Mouse (Mus musculus): ENCODE measurements around the gene Rere. TPM values are rescaled to one million over a fixed set of nuclear protein-coding genes. Genes with fewer than 3 reads are reported as not detected.

The Rere gene
- polyA plus RNA-seq, 1 experiment from 2014 or later = 29.0 TPM

DNA sequence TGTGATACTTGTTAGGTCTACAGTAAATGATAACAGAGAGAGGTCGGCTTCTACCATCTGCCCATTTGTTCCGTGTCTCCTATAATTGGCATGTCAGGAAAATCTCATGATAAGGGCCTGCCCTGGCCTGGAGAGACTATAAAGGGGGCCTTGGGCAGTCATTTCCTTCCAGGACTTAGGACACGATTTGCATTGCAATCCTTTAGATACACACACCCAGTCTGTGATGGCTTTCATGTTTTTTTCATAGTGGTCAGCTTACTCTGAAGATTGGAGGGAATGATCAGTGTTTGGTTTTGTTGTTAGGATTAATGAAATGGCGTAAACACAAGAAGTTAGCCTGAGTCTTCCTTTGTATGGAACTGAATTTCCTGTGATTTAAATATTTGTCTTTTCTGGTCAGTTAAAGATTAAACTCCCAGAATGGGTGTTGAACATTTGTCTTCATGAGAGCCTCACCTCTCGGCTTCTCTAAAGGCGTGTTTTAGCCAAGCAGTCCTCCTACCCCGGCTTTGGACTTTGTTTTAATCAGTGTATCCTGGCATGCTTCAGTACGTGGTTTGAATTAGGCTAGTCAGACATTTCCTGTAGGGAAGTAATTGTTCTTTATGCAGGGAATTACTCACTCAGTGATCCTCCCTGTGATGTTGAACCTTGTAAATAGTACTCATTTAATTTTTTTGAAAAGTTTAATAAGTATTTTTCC lies 80.7 kb downstream of the Rere start:
- Histone ChIP-seq H3K4me2 (ENCODE audit: low read length) (no peak overlapping the region), H3K4me1 (ENCODE audit: control insufficient read depth, insufficient read depth, low read length) (peaks cover 14% of the 10 kb centered on the region), H3K27ac (ENCODE audit: low read length) (no peak overlapping the region), H3K4me3 (ENCODE audit: low read depth, low read length) (no peak overlapping the region), H3K27me3 (ENCODE audit: control insufficient read depth, insufficient read depth, low read depth, low read length) (no peaks in the 10 kb centered on the region), H3K9ac (ENCODE audit: low read depth, low read length) (no peak overlapping the region), H3K36me3 (ENCODE audit: control insufficient read depth, insufficient read depth, low read length) (no peaks in the 10 kb centered on the region), H3K9me3 (replicated peaks; ENCODE audit: control insufficient read depth, low read length, poor library complexity, severe bottlenecking) (no peaks in the 10 kb centered on the region)
- ATAC-seq = no peak
- 13% methylated on average over 8 of the region's 8 CpGs for WGBS

DNA sequence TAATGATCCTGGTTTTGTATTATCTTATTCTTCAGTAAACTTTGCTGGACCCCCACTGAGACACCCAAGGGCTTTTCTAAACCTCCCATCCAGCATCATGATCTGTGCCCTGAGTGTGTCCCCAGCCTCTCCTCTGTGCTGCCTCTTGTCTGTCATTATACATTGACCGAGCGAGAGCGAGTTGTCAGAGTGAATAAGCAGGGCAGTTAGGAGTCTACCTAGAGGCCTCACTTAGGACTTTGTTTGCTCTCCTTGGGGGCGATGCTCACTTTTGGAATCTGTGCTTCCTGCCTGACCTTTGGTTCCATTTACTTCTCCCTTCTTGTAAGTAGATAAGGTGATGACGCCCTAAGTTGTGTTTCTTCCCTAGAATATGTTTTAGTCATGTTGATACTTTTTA lies 81.4 kb downstream of the Rere start:
- Histone ChIP-seq H3K27ac (ENCODE audit: low read length) (no peak overlapping the region), H3K36me3 (ENCODE audit: control insufficient read depth, insufficient read depth, low read length) (no peaks in the 10 kb centered on the region), H3K4me1 (ENCODE audit: control insufficient read depth, insufficient read depth, low read length) (peaks cover 14% of the 10 kb centered on the region), H3K27me3 (ENCODE audit: control insufficient read depth, insufficient read depth, low read depth, low read length) (no peaks in the 10 kb centered on the region), H3K9ac (ENCODE audit: low read depth, low read length) (no peak overlapping the region), H3K9me3 (replicated peaks; ENCODE audit: control insufficient read depth, low read length, poor library complexity, severe bottlenecking) (no peaks in the 10 kb centered on the region), H3K4me2 (ENCODE audit: low read length) (no peak overlapping the region), H3K4me3 (ENCODE audit: low read depth, low read length) (no peak overlapping the region)
- WGBS = 42% methylated on average over 5 of the region's 5 CpGs
- ATAC-seq = no peak

DNA sequence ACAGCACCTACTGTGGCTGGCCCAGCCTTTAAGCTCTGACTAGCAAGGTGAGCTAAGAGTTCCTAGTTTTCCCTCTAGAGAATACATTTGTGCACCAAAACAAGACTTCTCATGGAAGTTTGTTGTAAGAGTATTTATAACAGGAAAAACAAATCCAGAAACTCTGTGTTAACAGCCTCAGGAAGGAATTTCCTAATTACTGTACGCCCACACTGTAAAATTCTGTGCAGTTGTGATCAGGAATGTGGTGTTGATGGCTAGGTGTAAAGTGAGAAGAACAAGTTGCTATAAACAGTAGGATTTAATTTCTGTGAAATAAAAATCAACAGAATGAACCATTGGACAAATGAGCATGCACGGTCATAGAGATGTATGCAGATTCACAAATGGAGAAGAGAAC lies 83.3 kb downstream of the Rere start:
- H3K4me3 ChIP-seq (ENCODE audit: low read depth, low read length) = no peak overlapping the region
- no peak for ATAC-seq
- 94% methylated on average over 2 of the region's 2 CpGs for WGBS

DNA sequence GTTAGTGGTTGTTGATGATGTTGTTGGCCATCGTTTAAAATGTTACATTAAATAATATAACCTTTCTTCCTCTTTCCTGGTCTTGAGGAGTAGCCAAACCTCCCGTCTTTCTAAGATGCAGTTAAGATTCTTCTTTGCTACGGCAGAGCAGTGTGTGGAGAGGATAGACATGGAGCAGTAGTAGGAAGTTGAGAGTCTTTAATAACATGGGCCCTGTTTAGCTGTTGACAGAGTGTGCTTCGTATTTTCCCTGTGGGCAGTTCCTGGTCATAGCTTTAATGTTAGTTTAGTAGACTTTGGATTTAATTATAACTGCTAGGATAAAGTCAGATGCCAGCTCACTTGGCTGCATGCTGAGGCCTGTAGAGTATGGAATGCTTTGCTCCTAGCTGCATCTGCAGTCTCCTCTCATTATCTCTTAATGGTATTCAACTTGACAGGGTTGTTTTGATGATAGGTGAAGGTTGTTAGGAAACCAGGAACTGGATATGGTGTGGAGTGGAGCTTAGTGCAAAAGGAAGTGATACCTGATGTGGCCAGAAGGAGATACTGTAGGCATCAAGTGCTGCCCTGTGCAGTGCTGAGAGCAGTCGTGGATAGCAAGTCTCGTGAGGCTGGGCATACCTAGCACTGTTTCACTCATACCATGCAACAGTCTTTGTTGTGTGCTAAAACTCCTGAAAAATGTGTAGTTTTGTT lies 85.2 kb downstream of the Rere start:
- 72% methylated on average over 6 of the region's 6 CpGs for WGBS
- Histone ChIP-seq H3K36me3 (ENCODE audit: control insufficient read depth, insufficient read depth, low read length) (no peaks in the 10 kb centered on the region), H3K27me3 (ENCODE audit: control insufficient read depth, insufficient read depth, low read depth, low read length) (no peaks in the 10 kb centered on the region), H3K4me2 (ENCODE audit: low read length) (no peak overlapping the region), H3K27ac (ENCODE audit: low read length) (no peak overlapping the region), H3K4me1 (ENCODE audit: control insufficient read depth, insufficient read depth, low read length) (peaks cover 34% of the 10 kb centered on the region), H3K9me3 (replicated peaks; ENCODE audit: control insufficient read depth, low read length, poor library complexity, severe bottlenecking) (no peaks in the 10 kb centered on the region), H3K9ac (ENCODE audit: low read depth, low read length) (no peak overlapping the region), H3K4me3 (ENCODE audit: low read depth, low read length) (no peak overlapping the region)
- no peak for ATAC-seq

More for the DNA sequence above, 83.3 kb downstream of the Rere start:
- H3K27me3 ChIP-seq (ENCODE audit: control insufficient read depth, insufficient read depth, low read depth, low read length) = no peaks in the 10 kb centered on the region
- H3K4me1 ChIP-seq (ENCODE audit: control insufficient read depth, insufficient read depth, low read length) = peaks cover 17% of the 10 kb centered on the region
- H3K4me2 ChIP-seq (ENCODE audit: low read length) = no peak overlapping the region
- no peaks in the 10 kb centered on the region for H3K36me3 ChIP-seq (ENCODE audit: control insufficient read depth, insufficient read depth, low read length)
- H3K9ac ChIP-seq (ENCODE audit: low read depth, low read length) = no peak overlapping the region
- no peaks in the 10 kb centered on the region for H3K9me3 ChIP-seq (replicated peaks; ENCODE audit: control insufficient read depth, low read length, poor library complexity, severe bottlenecking)
- H3K27ac ChIP-seq (ENCODE audit: low read length) = no peak overlapping the region

DNA sequence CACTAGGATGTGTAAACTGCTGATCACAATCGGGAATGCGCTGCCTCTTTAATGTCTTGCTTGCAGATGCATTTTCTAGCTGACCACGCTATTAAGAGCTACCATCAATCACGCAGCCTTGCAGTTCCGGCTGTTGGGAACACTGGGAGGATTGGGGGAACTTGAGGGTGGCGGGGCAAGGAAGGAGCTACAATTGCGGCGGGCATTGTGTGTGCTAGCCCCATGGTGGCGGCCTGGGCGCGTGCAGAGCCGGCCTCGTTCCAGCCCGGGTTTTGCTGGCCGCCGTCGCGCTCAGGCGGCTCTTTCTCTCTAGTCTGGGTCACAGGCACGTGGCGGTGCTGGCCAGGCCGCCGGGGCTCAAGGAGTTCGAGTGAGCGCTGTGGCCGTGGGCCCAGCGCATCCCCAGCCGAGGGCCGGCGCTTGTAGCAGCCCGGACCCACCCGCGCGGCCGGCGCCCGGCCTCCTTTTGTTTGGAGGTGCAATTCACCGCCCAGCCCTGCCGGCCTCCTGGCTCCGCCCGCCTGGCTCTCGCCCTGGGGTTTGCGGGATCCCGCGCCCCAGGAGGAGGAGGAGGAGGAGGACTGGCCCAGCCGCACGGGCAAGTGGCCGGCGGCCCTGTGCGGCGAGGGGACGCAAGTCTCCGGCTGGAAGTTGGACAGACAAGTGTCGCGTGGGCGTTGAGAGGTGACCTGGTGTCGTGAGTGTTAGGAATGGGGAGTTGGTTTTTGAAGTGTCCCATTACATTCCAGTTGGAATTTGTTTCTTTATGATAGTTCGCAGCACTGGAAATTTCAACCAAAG lies 90.3 kb downstream of the Rere start:
- Histone ChIP-seq H3K4me2 (ENCODE audit: low read length) (peak overlapping the region; percentile 93), H3K9me3 (replicated peaks; ENCODE audit: control insufficient read depth, low read length, poor library complexity, severe bottlenecking) (no peaks in the 10 kb centered on the region), H3K9ac (ENCODE audit: low read depth, low read length) (peak overlapping the region; percentile 89), H3K27me3 (ENCODE audit: control insufficient read depth, insufficient read depth, low read depth, low read length) (no peaks in the 10 kb centered on the region), H3K27ac (ENCODE audit: low read length) (peak overlapping the region; percentile 88), H3K36me3 (ENCODE audit: control insufficient read depth, insufficient read depth, low read length) (no peaks in the 10 kb centered on the region), H3K4me3 (ENCODE audit: low read depth, low read length) (peak overlapping the region; percentile 69), H3K4me1 (ENCODE audit: control insufficient read depth, insufficient read depth, low read length) (peaks cover 60% of the 10 kb centered on the region)
- WGBS = under 1% methylated on average over 54 of the region's 58 CpGs
- peak; percentile 83 for ATAC-seq

DNA sequence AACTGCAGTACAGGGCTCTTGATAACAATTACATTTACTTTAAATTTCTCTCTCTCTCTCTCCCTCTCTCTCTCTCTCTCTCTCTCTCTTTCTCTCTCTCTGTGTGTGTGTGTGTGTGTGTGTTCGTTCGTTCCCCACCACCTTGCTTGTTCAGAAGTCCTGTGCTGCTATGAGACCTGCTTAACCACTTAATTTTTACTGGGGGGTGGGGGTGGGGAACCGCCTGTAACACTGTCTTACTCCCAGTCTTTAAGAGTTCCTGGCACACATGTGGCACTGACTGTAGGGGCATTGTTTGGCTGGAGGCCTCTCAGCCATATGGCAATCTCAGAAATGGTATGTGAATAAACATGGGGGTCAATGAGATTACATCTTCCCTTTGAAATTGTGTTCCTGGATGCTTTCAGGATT lies 91.2 kb downstream of the Rere start:
- no peak for ATAC-seq
- no peaks in the 10 kb centered on the region for H3K9me3 ChIP-seq (replicated peaks; ENCODE audit: control insufficient read depth, low read length, poor library complexity, severe bottlenecking)
- H3K36me3 ChIP-seq (ENCODE audit: control insufficient read depth, insufficient read depth, low read length) = no peaks in the 10 kb centered on the region
- H3K27ac ChIP-seq (ENCODE audit: low read length) = peak overlapping the region; percentile 72
- 1% methylated on average over 3 of the region's 3 CpGs for WGBS
- H3K27me3 ChIP-seq (ENCODE audit: control insufficient read depth, insufficient read depth, low read depth, low read length) = no peaks in the 10 kb centered on the region
- H3K4me2 ChIP-seq (ENCODE audit: low read length) = peak overlapping the region; percentile 93
- peak overlapping the region; percentile 69 for H3K4me3 ChIP-seq (ENCODE audit: low read depth, low read length)
- H3K9ac ChIP-seq (ENCODE audit: low read depth, low read length) = 0 out of 2 replicates have a peak overlapping the region, but pooled peaks have one; percentile 50
- peaks cover 59% of the 10 kb centered on the region for H3K4me1 ChIP-seq (ENCODE audit: control insufficient read depth, insufficient read depth, low read length)

DNA sequence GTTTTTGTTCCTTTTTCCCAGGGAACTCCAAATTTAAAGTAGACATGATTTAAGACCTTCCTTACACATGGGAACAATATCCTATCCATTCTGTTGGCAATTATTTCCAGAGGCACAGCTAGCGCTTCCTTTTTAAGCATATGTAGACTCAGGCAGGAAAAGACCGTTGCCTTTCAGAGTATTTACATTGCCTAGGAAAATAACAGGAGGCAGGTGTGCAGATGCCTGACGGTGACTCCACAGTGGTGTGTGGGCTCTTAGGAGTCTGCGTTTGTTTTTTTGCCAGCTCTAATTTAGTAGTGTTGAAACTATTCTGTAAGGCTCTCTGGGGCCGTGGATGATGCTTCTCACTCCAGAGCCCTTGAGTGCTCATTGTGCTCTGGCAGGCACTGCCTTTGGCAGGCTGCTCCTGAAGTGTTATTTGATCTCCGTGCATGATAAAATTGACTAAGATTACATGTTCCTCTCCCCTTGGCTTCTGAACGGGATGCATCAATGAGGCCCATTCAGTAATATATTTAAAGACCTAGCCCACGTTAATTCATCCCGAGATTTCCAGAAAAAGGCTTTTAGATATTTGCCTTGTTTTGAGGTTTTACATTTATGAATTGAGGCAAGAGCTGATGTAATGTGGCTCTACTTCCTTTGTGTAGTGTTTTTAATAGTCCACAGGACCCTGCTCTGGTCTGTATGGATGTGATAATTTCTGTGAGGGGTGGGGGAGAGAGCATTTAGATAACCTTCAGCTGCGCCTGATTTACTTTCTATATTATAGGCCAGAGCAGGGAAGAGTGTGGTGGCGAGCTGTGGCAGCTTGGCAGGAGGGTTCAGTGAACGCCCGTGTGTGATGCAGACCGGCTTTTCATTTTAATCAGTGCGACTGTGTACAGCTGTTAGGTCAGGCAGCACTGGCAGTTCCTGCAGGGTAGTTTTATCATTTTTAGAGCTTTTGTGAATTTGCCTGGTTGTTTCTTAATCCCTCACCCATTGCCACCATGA lies 92.0 kb downstream of the Rere start:
- 2% methylated on average over 15 of the region's 15 CpGs for WGBS
- H3K4me3 ChIP-seq (ENCODE audit: low read depth, low read length) = peak overlapping the region; percentile 69
- peak overlapping the region; percentile 50 for H3K9ac ChIP-seq (ENCODE audit: low read depth, low read length)
- peak overlapping the region; percentile 93 for H3K4me2 ChIP-seq (ENCODE audit: low read length)
- no peaks in the 10 kb centered on the region for H3K9me3 ChIP-seq (replicated peaks; ENCODE audit: control insufficient read depth, low read length, poor library complexity, severe bottlenecking)
- peak; percentile 46 for ATAC-seq
- H3K27ac ChIP-seq (ENCODE audit: low read length) = peak overlapping the region; percentile 72
- peaks cover 60% of the 10 kb centered on the region for H3K4me1 ChIP-seq (ENCODE audit: control insufficient read depth, insufficient read depth, low read length)
- no peaks in the 10 kb centered on the region for H3K27me3 ChIP-seq (ENCODE audit: control insufficient read depth, insufficient read depth, low read depth, low read length)
- H3K36me3 ChIP-seq (ENCODE audit: control insufficient read depth, insufficient read depth, low read length) = no peaks in the 10 kb centered on the region
